8 mouse cellular contexts compared by ENCODE assay signal in genomic region chr4:46307341-46307740, GRCm38 (mm10). TPM values are rescaled to one million over a fixed set of nuclear protein-coding genes. Genes with fewer than 3 reads are reported as not detected.
A peak's percentile ranks its signal among the peaks of the same experiment; 100 is the strongest.
DNase-seq lines count a peak whose midpoint lies in the region; ATAC-seq and TF ChIP-seq lines count a peak whose summit lies in the region.

No protein-coding gene starts in this region.

- no peak overlapping the region for H3K4me2 ChIP-seq in kidney, embryonic 15.5 days

- H3K27ac ChIP-seq in kidney, adult 2 months (ENCODE audit: insufficient read depth, low read depth, low read length) = no peak overlapping the region
- H3K27ac ChIP-seq in kidney, embryonic 15.5 days = no peak overlapping the region

- no peaks in the 10 kb centered on the region for H3K9me3 ChIP-seq in kidney, embryonic 15.5 days (replicated peaks)

- TF ChIP-seq POLR2A in kidney, adult 2 months (IDR thresholded peaks at IDR 0.05; ENCODE audit: low read depth, low read length) = no peak

- ATAC-seq in kidney, embryonic 15.5 days (replicated peaks; ENCODE audit: low FRiP score) = no peak
- ATAC-seq in erythroid progenitor cell, adult 5-6 weeks (replicated peaks; ENCODE audit: low FRiP score, poor library complexity, severe bottlenecking) = no peak

- intact Hi-C loops in heart, postnatal 14 days (cut with DNase I) = loop anchor here (5.0 kb wide), 2 partner anchors 40 to 105 kb away; no protein-coding TSS in a partner anchor

- H3K4me3 ChIP-seq in kidney, adult 2 months (ENCODE audit: insufficient read depth, low read depth, low read length) = no peak overlapping the region
- no peak overlapping the region for H3K4me3 ChIP-seq in kidney, embryonic 15.5 days (replicated peaks)

- 44% methylated on average over 9 of the region's 9 CpGs for WGBS in kidney, adult 2 months
- WGBS in kidney, embryonic 15.5 days = 64% methylated on average over 9 of the region's 9 CpGs

- no peak overlapping the region for H3K9ac ChIP-seq in kidney, embryonic 15.5 days

- peak; percentile 76 for DNase-seq in kidney, adult 2 months
- peak; percentile 92 for DNase-seq in cerebellum, adult 9-11 months
- peak; percentile 71 to 82 for DNase-seq in heart, postnatal 14 days
- peak; percentile 22 to 74 for DNase-seq in left cerebral cortex, adult 9 months (ENCODE audit: low spot score in 2 of 2)
- peak; percentile 65 for DNase-seq in right cerebral cortex, postnatal 14 days
- no peak for DNase-seq in thymus, postnatal 36 days

- no peak for TF ChIP-seq CTCF in kidney, adult 2 months (conservative IDR thresholded peaks at IDR 0.05; ENCODE audit: insufficient read depth, insufficient read length, low read depth, low read length)

- no peaks in the 10 kb centered on the region for H3K27me3 ChIP-seq in kidney, adult 2 months (replicated peaks; ENCODE audit: control insufficient read depth, insufficient read depth, low read length)
- H3K27me3 ChIP-seq in kidney, embryonic 15.5 days = peaks cover 45% of the 10 kb centered on the region

- H3K4me1 ChIP-seq in kidney, adult 2 months (ENCODE audit: control insufficient read depth, insufficient read depth, low read length) = 0 out of 2 replicates have a peak, but pooled peaks cover 5% of the 10 kb centered on the region
- peaks cover 12% of the 10 kb centered on the region; the same call in 1 of the 2 replicates for H3K4me1 ChIP-seq in kidney, embryonic 15.5 days

- H3K36me3 ChIP-seq in kidney, adult 2 months (ENCODE audit: control insufficient read depth, insufficient read depth, low read length) = no peaks in the 10 kb centered on the region
- H3K36me3 ChIP-seq in kidney, embryonic 15.5 days = no peaks in the 10 kb centered on the region

RNA-seq across cellular contexts. Expression of gene Foxe1, which starts 36.1 kb away (rescaled TPM):
- not detected in 2 replicates for polyA plus RNA-seq in kidney, adult 2 months (2012; rRNA removed)
- polyA plus RNA-seq in kidney, embryonic 15.5 days (2015; fragmentation: Nextera tagmentation; extraction: Ambion mirVana) = not detected in 2 replicates
- total RNA-seq in heart, postnatal 14 days (2021) = not detected
- not detected in 2 replicates for total RNA-seq in erythroid progenitor cell, adult 5-6 weeks (2015; ENCODE audit: low replicate concordance)
- not detected in 2 replicates for total RNA-seq in erythroid progenitor cell, adult 5-6 weeks (2017; ENCODE audit: low replicate concordance)

Comparison
In these comparisons a context has a peak if more than half of its experiments do, and no peak if none do; other contexts are left out.
1. DNase-seq: peak in kidney, adult 2 months (single experiment), cerebellum, adult 9-11 months (single experiment), heart, postnatal 14 days (2 of 2), left cerebral cortex, adult 9 months (2 of 2) and right cerebral cortex, postnatal 14 days (single experiment); none in thymus, postnatal 36 days (0 of 2).